ENCODE assay signal across 1 mouse cellular context in the genomic region with DNA sequence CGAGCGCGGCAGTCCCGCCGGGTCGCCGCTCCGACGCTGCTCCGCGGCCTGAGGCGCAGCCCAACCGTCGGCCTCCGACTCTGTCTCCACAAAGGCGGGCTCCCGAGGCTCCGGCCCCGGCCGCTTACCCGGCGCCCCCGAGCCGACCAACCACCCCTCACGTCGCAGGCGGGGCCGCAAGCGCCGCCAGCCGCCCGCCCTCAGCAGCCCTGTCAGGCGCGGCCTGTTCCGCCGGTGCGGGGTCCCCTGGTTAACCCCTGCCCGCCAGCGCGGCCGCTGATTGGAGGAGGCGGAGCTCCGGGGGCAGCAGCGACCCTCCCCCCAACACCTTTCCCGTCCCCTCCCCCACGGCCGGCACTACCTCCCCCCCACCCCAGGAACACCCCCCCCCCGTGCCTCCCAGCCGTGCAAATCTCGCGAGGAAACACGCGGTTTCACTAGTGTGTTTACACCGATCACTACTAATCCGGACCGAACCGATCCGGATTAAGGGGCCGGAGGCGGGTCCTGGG.
TF ChIP-seq lines count a peak whose summit lies in the region.

No protein-coding gene starts in this region.

TF ChIP-seq in CH12.LX, 34 proteins besides CTCF, POLR2A, EP300 and RAD21 (continued from another document):
- TF ChIP-seq ELF1 (IDR thresholded peaks at IDR 0.05; ENCODE audit: low read depth, low read length) (peak; percentile 67), KAT2A (IDR thresholded peaks at IDR 0.05; ENCODE audit: insufficient replicate concordance, low read length) (0 out of 2 replicates have a peak, but pooled peaks have one; percentile 8), USF2 (conservative IDR thresholded peaks at IDR 0.05; ENCODE audit: low read depth, low read length) (no peak), POLR2AphosphoS2 (IDR thresholded peaks at IDR 0.05; ENCODE audit: low read depth, low read length) (no peak), MEF2A (IDR thresholded peaks at IDR 0.05; ENCODE audit: borderline replicate concordance, low read depth, low read length) (no peak; the same call in none of the 2 replicates), GABPA (IDR thresholded peaks at IDR 0.05; ENCODE audit: insufficient replicate concordance, low read depth, low read length) (no peak), PAX5 (IDR thresholded peaks at IDR 0.05; ENCODE audit: low read length) (no peak), BHLHE40 (IDR thresholded peaks at IDR 0.05; ENCODE audit: low read depth, low read length) (peak; percentile 40), MAX (IDR thresholded peaks at IDR 0.05; ENCODE audit: low read length) (no peak; the same call in 1 of the 2 replicates), MYC (IDR thresholded peaks at IDR 0.05; ENCODE audit: low read depth, low read length) (no peak), ZMIZ1 (IDR thresholded peaks at IDR 0.05; ENCODE audit: low read depth, low read length) (peak; percentile 82; the same call in 1 of the 2 replicates), NELFE (IDR thresholded peaks at IDR 0.05; ENCODE audit: low read depth, low read length) (peak; percentile 90), ZC3H11A (IDR thresholded peaks at IDR 0.05; ENCODE audit: low read depth, low read length) (no peak), E2F4 (IDR thresholded peaks at IDR 0.05; ENCODE audit: insufficient replicate concordance, low read depth, low read length) (no peak), JUND (conservative IDR thresholded peaks at IDR 0.05; ENCODE audit: low read depth, low read length) (no peak), ZKSCAN1 (IDR thresholded peaks at IDR 0.05; ENCODE audit: borderline replicate concordance, low read depth, low read length) (no peak), NRF1 (IDR thresholded peaks at IDR 0.05; ENCODE audit: low read depth, low read length) (peak; percentile 55; the same call in 1 of the 2 replicates), TBP (conservative IDR thresholded peaks at IDR 0.05; ENCODE audit: low read depth, low read length) (0 out of 2 replicates have a peak, but pooled peaks have one; percentile 10), MAZ (IDR thresholded peaks at IDR 0.05; ENCODE audit: low read depth, low read length) (peak; percentile 82), CHD1 (IDR thresholded peaks at IDR 0.05; ENCODE audit: low read depth, low read length) (no peak), TCF12 (IDR thresholded peaks at IDR 0.05; ENCODE audit: low read depth, low read length) (peak; percentile 90), HCFC1 (IDR thresholded peaks at IDR 0.05; ENCODE audit: low read depth, low read length) (peak; percentile 56; the same call in 1 of the 2 replicates), MAFK (IDR thresholded peaks at IDR 0.05; ENCODE audit: insufficient replicate concordance, low read length) (no peak), CHD2 (IDR thresholded peaks at IDR 0.05; ENCODE audit: low read length) (peak; percentile 96)
